ENCODE assay signal across 30 mouse cellular contexts in genomic region chr13:54175426-54175825, GRCm38 (mm10). TPM values are rescaled to one million over a fixed set of nuclear protein-coding genes. Genes with fewer than 3 reads are reported as not detected.
A peak's percentile ranks its signal among the peaks of the same experiment; 100 is the strongest.
DNase-seq lines count a peak whose midpoint lies in the region; ATAC-seq lines count a peak whose summit lies in the region.
"Had no signal": no experiment of that assay in that cellular context is flagged by ENCODE, and none has a peak within 500 bp of the region (broad histone marks: within the 10 kb centered on the region; RNA-seq: fewer than 3 reads in every experiment).

No protein-coding gene starts in this region.

- DNase-seq in layer of hippocampus, adult 9-11 months, result peak; percentile 17
- DNase-seq in layer of hippocampus, postnatal 25 days (ENCODE audit: extremely low spot score in 1 of 2, low spot score in 1 of 2), result no peak
- peak; percentile 48 for DNase-seq in right cerebral cortex, adult 18-20 months
- DNase-seq in right cerebral cortex, postnatal 10 days (ENCODE audit: low spot score in 2 of 2), result no peak
- no peak for DNase-seq in lung, postnatal 36 days
- DNase-seq: adrenal gland, adult 8-10 months; cerebellum, adult 9-11 months; forebrain, postnatal 0 days; gastrocnemius, adult 2 months; gastrocnemius, postnatal 36 days; heart, adult 2 months; heart, postnatal 10 days; kidney, adult 9 months; kidney, postnatal 10 days; liver, embryonic 13.5 days; lung, adult 2 months; lung, postnatal 10 days had no signal

- no peak overlapping the region for H3K27ac ChIP-seq in midbrain, embryonic 16.5 days (ENCODE audit: low read length)
- H3K27ac ChIP-seq: embryonic facial prominence, embryonic 10.5 days; embryonic facial prominence, embryonic 15.5 days; forebrain, embryonic 12.5 days; heart, adult 2 months; heart, embryonic 13.5 days; hindbrain, embryonic 14.5 days; left cerebral cortex, adult 2 months; limb, embryonic 10.5 days; limb, embryonic 15.5 days; liver, embryonic 13.5 days; midbrain, embryonic 15.5 days had no signal

- no peak overlapping the region for H3K4me2 ChIP-seq in midbrain, embryonic 16.5 days (ENCODE audit: low read length)
- H3K4me2 ChIP-seq: embryonic facial prominence, embryonic 15.5 days; forebrain, embryonic 12.5 days; heart, embryonic 13.5 days; hindbrain, embryonic 14.5 days; limb, embryonic 15.5 days; liver, embryonic 13.5 days; midbrain, embryonic 15.5 days had no signal

- H3K4me3 ChIP-seq in midbrain, embryonic 16.5 days (ENCODE audit: low read depth, low read length), result no peak overlapping the region
- H3K4me3 ChIP-seq: embryonic facial prominence, embryonic 10.5 days; embryonic facial prominence, embryonic 15.5 days; forebrain, embryonic 12.5 days; gastrocnemius, adult 2 months; heart, adult 2 months; heart, embryonic 13.5 days; left cerebral cortex, adult 2 months; limb, embryonic 10.5 days; limb, embryonic 15.5 days; liver, embryonic 13.5 days; midbrain, embryonic 15.5 days had no signal

- H3K36me3 ChIP-seq in midbrain, embryonic 16.5 days (ENCODE audit: control insufficient read depth, insufficient read depth, low read length), result no peaks in the 10 kb centered on the region
- H3K36me3 ChIP-seq: embryonic facial prominence, embryonic 10.5 days; embryonic facial prominence, embryonic 15.5 days; forebrain, embryonic 12.5 days; heart, embryonic 13.5 days; limb, embryonic 10.5 days; limb, embryonic 15.5 days; liver, embryonic 13.5 days; midbrain, embryonic 15.5 days had no signal

- WGBS in midbrain, embryonic 16.5 days, result 88% methylated on average over 8 of the region's 8 CpGs

- no peaks in the 10 kb centered on the region for H3K4me1 ChIP-seq in midbrain, embryonic 16.5 days (ENCODE audit: control insufficient read depth, insufficient read depth, low read length)
- H3K4me1 ChIP-seq: forebrain, embryonic 12.5 days; liver, embryonic 13.5 days; midbrain, embryonic 15.5 days had no signal

- peak; percentile 76 for ATAC-seq in megakaryocyte progenitor cell, adult 5-6 weeks (replicated peaks; ENCODE audit: poor library complexity)
- no peak for ATAC-seq in midbrain, embryonic 16.5 days
- ATAC-seq: forebrain, postnatal 0 days; intestine, postnatal 0 days; midbrain, embryonic 15.5 days had no signal

- no peak overlapping the region for H3K9ac ChIP-seq in midbrain, embryonic 16.5 days (ENCODE audit: low read depth, low read length)
- H3K9ac ChIP-seq: embryonic facial prominence, embryonic 15.5 days; forebrain, embryonic 12.5 days; forebrain, postnatal 0 days; heart, embryonic 13.5 days; hindbrain, embryonic 14.5 days; limb, embryonic 15.5 days; liver, embryonic 13.5 days; midbrain, embryonic 15.5 days had no signal

- no peaks in the 10 kb centered on the region for H3K27me3 ChIP-seq in midbrain, embryonic 16.5 days (ENCODE audit: control insufficient read depth, insufficient read depth, low read depth, low read length)
- H3K27me3 ChIP-seq: embryonic facial prominence, embryonic 15.5 days; forebrain, embryonic 12.5 days; heart, embryonic 13.5 days; limb, embryonic 15.5 days; liver, embryonic 13.5 days; midbrain, embryonic 15.5 days had no signal

- H3K9me3 ChIP-seq in midbrain, embryonic 16.5 days (replicated peaks; ENCODE audit: control insufficient read depth, low read length, poor library complexity, severe bottlenecking), result no peaks in the 10 kb centered on the region
- H3K9me3 ChIP-seq: embryonic facial prominence, embryonic 15.5 days; limb, embryonic 15.5 days; midbrain, embryonic 15.5 days had no signal

RNA-seq across cellular contexts. Expression of gene Hrh2, which starts 16.5 kb away (rescaled TPM):
- 1 to 10 TPM; 5.6 to 6.9 TPM for total RNA-seq in layer of hippocampus, postnatal 25 days (2021)
- total RNA-seq in megakaryocyte progenitor cell, adult 5-6 weeks (2015), result 6.7 and 7.8 TPM in 2 replicates
- total RNA-seq in megakaryocyte progenitor cell, adult 5-6 weeks (2017), result 2.8 and 4.1 TPM in 2 replicates
- 1.1 and 1.2 TPM in 2 replicates for polyA plus RNA-seq in midbrain, embryonic 16.5 days (2015; fragmentation: Nextera tagmentation; extraction: Ambion mirVana)
- polyA plus RNA-seq: embryonic facial prominence, embryonic 10.5 days; forebrain, embryonic 12.5 days; limb, embryonic 15.5 days; neural tube, embryonic 11.5 days had no signal

Comparison
In these comparisons a context has a peak if more than half of its experiments do, and no peak if none do; other contexts are left out.
1. DNase-seq: peak in layer of hippocampus, adult 9-11 months (single experiment) and right cerebral cortex, adult 18-20 months (single experiment); none in layer of hippocampus, postnatal 25 days (0 of 2), right cerebral cortex, postnatal 10 days (0 of 2) and lung, postnatal 36 days (single experiment).